Mouse (Mus musculus): ENCODE measurements around the gene Dhdh.

GRCm38 (mm10) chr7:45437521-45438276, 50.9 kb downstream of the Dhdh start, which contains the start of gene Ruvbl2:
- TF ChIP-seq CTCF (IDR thresholded peaks at IDR 0.05; ENCODE audit: control insufficient read depth, insufficient read depth, insufficient replicate concordance, low read depth, low read length) (no peak), POLR2A (IDR thresholded peaks at IDR 0.05; ENCODE audit: control insufficient read depth, low read depth, low read length) (no peak)
